15 mouse cellular contexts compared by ENCODE assay signal in genomic region chr11:88438659-88439058, GRCm38 (mm10).
DNase-seq lines count a peak whose midpoint lies in the region; ATAC-seq and TF ChIP-seq lines count a peak whose summit lies in the region.
"Had no signal": no experiment of that assay in that cellular context is flagged by ENCODE, and none has a peak within 500 bp of the region (broad histone marks: within the 10 kb centered on the region; RNA-seq: fewer than 3 reads in every experiment).

No protein-coding gene starts in this region.

- no peak for ATAC-seq in forebrain, embryonic 11.5 days (replicated peaks; ENCODE audit: low FRiP score)
- ATAC-seq in forebrain, embryonic 16.5 days = no peak
- ATAC-seq in hindbrain, embryonic 16.5 days = no peak
- ATAC-seq in heart, postnatal 0 days (ENCODE audit: insufficient read depth, low read depth) = peak; percentile 58
- ATAC-seq in midbrain, embryonic 16.5 days = no peak

- WGBS in forebrain, embryonic 11.5 days = 82% methylated on average over 3 of the region's 3 CpGs
- WGBS in forebrain, embryonic 16.5 days = 88% methylated on average over 3 of the region's 3 CpGs
- WGBS in hindbrain, embryonic 10.5 days = 87% methylated on average over 3 of the region's 3 CpGs
- 88% methylated on average over 3 of the region's 3 CpGs for WGBS in hindbrain, embryonic 16.5 days
- WGBS in heart, postnatal 0 days = 54% methylated on average over 3 of the region's 3 CpGs
- 75% methylated on average over 3 of the region's 3 CpGs for WGBS in midbrain, embryonic 16.5 days

- H3K4me3 ChIP-seq in forebrain, embryonic 11.5 days (ENCODE audit: low read depth, low read length) = no peak overlapping the region
- H3K4me3 ChIP-seq in forebrain, embryonic 16.5 days (replicated peaks; ENCODE audit: low read length) = no peak overlapping the region
- no peak overlapping the region for H3K4me3 ChIP-seq in hindbrain, embryonic 10.5 days
- H3K4me3 ChIP-seq in hindbrain, embryonic 16.5 days (ENCODE audit: low read length) = no peak overlapping the region
- H3K4me3 ChIP-seq in heart, postnatal 0 days (ENCODE audit: low read depth, low read length) = no peak overlapping the region
- H3K4me3 ChIP-seq in midbrain, embryonic 16.5 days (ENCODE audit: low read depth, low read length) = no peak overlapping the region
- H3K4me3 ChIP-seq: embryonic facial prominence, embryonic 15.5 days had no signal

- TF ChIP-seq CTCF in heart, postnatal 0 days (IDR thresholded peaks at IDR 0.05; ENCODE audit: low read depth) = no peak

- H3K9me3 ChIP-seq in forebrain, embryonic 11.5 days (ENCODE audit: control insufficient read depth, low read length) = no peaks in the 10 kb centered on the region
- H3K9me3 ChIP-seq in forebrain, embryonic 16.5 days (ENCODE audit: control insufficient read depth, low read length) = no peaks in the 10 kb centered on the region
- H3K9me3 ChIP-seq in hindbrain, embryonic 10.5 days = no peaks in the 10 kb centered on the region
- H3K9me3 ChIP-seq in hindbrain, embryonic 16.5 days (ENCODE audit: control insufficient read depth, low read length) = no peaks in the 10 kb centered on the region
- no peaks in the 10 kb centered on the region for H3K9me3 ChIP-seq in heart, postnatal 0 days (replicated peaks; ENCODE audit: control insufficient read depth, low read length)
- H3K9me3 ChIP-seq in midbrain, embryonic 16.5 days (replicated peaks; ENCODE audit: control insufficient read depth, low read length, poor library complexity, severe bottlenecking) = no peaks in the 10 kb centered on the region
- H3K9me3 ChIP-seq: embryonic facial prominence, embryonic 15.5 days had no signal

- peak; percentile 45 for DNase-seq in forebrain, embryonic 11.5 days (ENCODE audit: low spot score)
- no peak for DNase-seq in hindbrain, embryonic 10.5 days (ENCODE audit: low spot score)
- DNase-seq in heart, postnatal 0 days (ENCODE audit: low spot score) = peak; percentile 61
- DNase-seq in urinary bladder, postnatal 4 days (ENCODE audit: low spot score in 2 of 2) = no peak
- DNase-seq in Muller cell, postnatal 12 days (ENCODE audit: inconsistent ontology term) = no peak
- DNase-seq: cerebellum, adult 11-12 months; kidney, adult 9 months; lung, adult 18-20 months; lung, postnatal 4 days; right cerebral cortex, postnatal 4 days; thymus, postnatal 36 days had no signal

- peaks cover 14% of the 10 kb centered on the region; the same call in 1 of the 2 replicates for H3K4me1 ChIP-seq in forebrain, embryonic 11.5 days (replicated peaks; ENCODE audit: control insufficient read depth, insufficient read depth, low read length)
- H3K4me1 ChIP-seq in forebrain, embryonic 16.5 days (replicated peaks; ENCODE audit: control insufficient read depth, insufficient read depth, low read length) = peaks cover 43% of the 10 kb centered on the region
- peaks cover 61% of the 10 kb centered on the region for H3K4me1 ChIP-seq in hindbrain, embryonic 10.5 days (replicated peaks)
- peaks cover 42% of the 10 kb centered on the region for H3K4me1 ChIP-seq in hindbrain, embryonic 16.5 days (ENCODE audit: control insufficient read depth, insufficient read depth, low read depth, low read length)
- H3K4me1 ChIP-seq in heart, postnatal 0 days (ENCODE audit: control insufficient read depth, insufficient read depth) = peaks cover 37% of the 10 kb centered on the region
- peaks cover 34% of the 10 kb centered on the region for H3K4me1 ChIP-seq in midbrain, embryonic 16.5 days (ENCODE audit: control insufficient read depth, insufficient read depth, low read length)

- no peak overlapping the region for H3K9ac ChIP-seq in forebrain, embryonic 11.5 days (ENCODE audit: low read length)
- H3K9ac ChIP-seq in forebrain, embryonic 16.5 days (replicated peaks; ENCODE audit: low read depth, low read length) = no peak overlapping the region
- H3K9ac ChIP-seq in hindbrain, embryonic 16.5 days (ENCODE audit: low read depth, low read length) = no peak overlapping the region
- no peak overlapping the region for H3K9ac ChIP-seq in heart, postnatal 0 days (replicated peaks; ENCODE audit: low read depth, low read length)
- no peak overlapping the region for H3K9ac ChIP-seq in midbrain, embryonic 16.5 days (ENCODE audit: low read depth, low read length)
- H3K9ac ChIP-seq: embryonic facial prominence, embryonic 15.5 days had no signal

- H3K27me3 ChIP-seq in forebrain, embryonic 11.5 days (ENCODE audit: control insufficient read depth, insufficient read depth, low read length) = no peaks in the 10 kb centered on the region
- H3K27me3 ChIP-seq in forebrain, embryonic 16.5 days (replicated peaks; ENCODE audit: control insufficient read depth, insufficient read depth, low read length) = no peaks in the 10 kb centered on the region
- H3K27me3 ChIP-seq in hindbrain, embryonic 10.5 days (ENCODE audit: insufficient read depth, poor library complexity, severe bottlenecking) = no peaks in the 10 kb centered on the region
- no peaks in the 10 kb centered on the region for H3K27me3 ChIP-seq in hindbrain, embryonic 16.5 days (replicated peaks; ENCODE audit: control insufficient read depth, insufficient read depth, low read length)
- no peaks in the 10 kb centered on the region for H3K27me3 ChIP-seq in heart, postnatal 0 days (ENCODE audit: control insufficient read depth, insufficient read depth, low read length)
- no peaks in the 10 kb centered on the region for H3K27me3 ChIP-seq in midbrain, embryonic 16.5 days (ENCODE audit: control insufficient read depth, insufficient read depth, low read depth, low read length)
- H3K27me3 ChIP-seq: embryonic facial prominence, embryonic 15.5 days had no signal

- H3K4me2 ChIP-seq in forebrain, embryonic 11.5 days (ENCODE audit: low read depth, low read length, severe bottlenecking) = no peak overlapping the region
- H3K4me2 ChIP-seq in forebrain, embryonic 16.5 days (ENCODE audit: low read length) = no peak overlapping the region
- H3K4me2 ChIP-seq in hindbrain, embryonic 16.5 days (ENCODE audit: low read length) = no peak overlapping the region
- no peak overlapping the region for H3K4me2 ChIP-seq in heart, postnatal 0 days (ENCODE audit: low read depth, low read length)
- H3K4me2 ChIP-seq in midbrain, embryonic 16.5 days (ENCODE audit: low read length) = no peak overlapping the region
- H3K4me2 ChIP-seq: embryonic facial prominence, embryonic 15.5 days had no signal

- TF ChIP-seq EP300 in heart, postnatal 0 days (IDR thresholded peaks at IDR 0.05; ENCODE audit: low read depth) = no peak

- H3K27ac ChIP-seq in forebrain, embryonic 11.5 days (ENCODE audit: low read depth, low read length) = no peak overlapping the region
- no peak overlapping the region for H3K27ac ChIP-seq in forebrain, embryonic 16.5 days (ENCODE audit: low read length)
- peak overlapping the region; percentile 26; the same call in 1 of the 2 replicates for H3K27ac ChIP-seq in hindbrain, embryonic 10.5 days
- H3K27ac ChIP-seq in hindbrain, embryonic 16.5 days (ENCODE audit: low read depth, low read length) = no peak overlapping the region
- H3K27ac ChIP-seq in heart, postnatal 0 days (ENCODE audit: low read depth) = peak overlapping the region; percentile 56
- 0 out of 2 replicates have a peak overlapping the region, but pooled peaks have one; percentile 24 for H3K27ac ChIP-seq in midbrain, embryonic 16.5 days (ENCODE audit: low read length)
- H3K27ac ChIP-seq: embryonic facial prominence, embryonic 15.5 days had no signal

- H3K36me3 ChIP-seq in forebrain, embryonic 11.5 days (ENCODE audit: control insufficient read depth, insufficient read depth, low read length) = no peaks in the 10 kb centered on the region
- H3K36me3 ChIP-seq in forebrain, embryonic 16.5 days (ENCODE audit: control insufficient read depth, insufficient read depth) = no peaks in the 10 kb centered on the region
- peaks cover 43% of the 10 kb centered on the region for H3K36me3 ChIP-seq in hindbrain, embryonic 10.5 days
- no peaks in the 10 kb centered on the region for H3K36me3 ChIP-seq in hindbrain, embryonic 16.5 days (ENCODE audit: control insufficient read depth, insufficient read depth, low read length)
- H3K36me3 ChIP-seq in heart, postnatal 0 days (replicated peaks; ENCODE audit: control insufficient read depth, insufficient read depth, low read length) = no peaks in the 10 kb centered on the region
- no peaks in the 10 kb centered on the region for H3K36me3 ChIP-seq in midbrain, embryonic 16.5 days (ENCODE audit: control insufficient read depth, insufficient read depth, low read length)
- H3K36me3 ChIP-seq: embryonic facial prominence, embryonic 15.5 days had no signal

Comparison
In these comparisons a context has a peak if more than half of its experiments do, and no peak if none do; other contexts are left out.
1. H3K27ac ChIP-seq: peak in hindbrain, embryonic 10.5 days (single experiment), heart, postnatal 0 days (single experiment) and midbrain, embryonic 16.5 days (single experiment); none in forebrain, embryonic 11.5 days (single experiment), forebrain, embryonic 16.5 days (single experiment) and hindbrain, embryonic 16.5 days (single experiment).
2. DNase-seq: peak in forebrain, embryonic 11.5 days (single experiment) and heart, postnatal 0 days (single experiment); none in hindbrain, embryonic 10.5 days (single experiment), urinary bladder, postnatal 4 days (0 of 2) and Muller cell, postnatal 12 days (single experiment).